Mouse (Mus musculus) heart, postnatal 4 days (tissue): Measurements from ENCODE around the gene Cyp4x1. TPM values are rescaled to one million over a fixed set of nuclear protein-coding genes. Genes with fewer than 3 reads are reported as not detected.

ENCODE experiments used
- DNase-seq: peaks from one replicate; pipeline ENCODE4 v3.0.0; 2021
- total RNA-seq, 2 experiments: library from RNA; stranded (reverse); gene quantifications; 2 replicates each; pipeline ENCODE4 v1.2.3; 2021

Cyp4x1 gene
- total RNA-seq, 2 experiments from 2014 or later: not detected

- no peak for DNase-seq
These were observed 45.3 kb downstream of the Cyp4x1 start, which contains the start of gene Pdzk1ip1 for GRCm38 (mm10) chr4:115088611-115089338. Pdzk1ip1 (plus strand) TSS chr4:115088708.

- DNase-seq: no peak
These were observed 47.2 kb downstream of the Cyp4x1 start for GRCm38 (mm10) chr4:115086763-115087415.

GRCm38 (mm10) chr4:115086257-115086656, 47.8 kb downstream of the Cyp4x1 start:
- DNase-seq: no peak

- peak; percentile 75 for DNase-seq
These were observed 48.5 kb downstream of the Cyp4x1 start for GRCm38 (mm10) chr4:115085522-115086095.

- no peak for DNase-seq
These were observed 51.0 kb downstream of the Cyp4x1 start for GRCm38 (mm10) chr4:115083031-115083430.

- no peak for DNase-seq
These were observed 54.2 kb downstream of the Cyp4x1 start for GRCm38 (mm10) chr4:115079821-115080349.

- DNase-seq: peak; percentile 69
These were observed 54.9 kb downstream of the Cyp4x1 start for GRCm38 (mm10) chr4:115078892-115079820.

- DNase-seq: peak; percentile 42
These were observed 58.7 kb downstream of the Cyp4x1 start for GRCm38 (mm10) chr4:115075204-115075915.

- DNase-seq: no peak
These were observed 59.3 kb downstream of the Cyp4x1 start for GRCm38 (mm10) chr4:115074789-115075188.

- no peak for DNase-seq
These were observed 62.4 kb downstream of the Cyp4x1 start for GRCm38 (mm10) chr4:115071668-115072067.

GRCm38 (mm10) chr4:115063518-115064239, 70.4 kb downstream of the Cyp4x1 start:
- DNase-seq: no peak

GRCm38 (mm10) chr4:115062875-115063517, 71.1 kb downstream of the Cyp4x1 start:
- peak; percentile 39 for DNase-seq

GRCm38 (mm10) chr4:115062540-115062874, 71.6 kb downstream of the Cyp4x1 start:
- no peak for DNase-seq

GRCm38 (mm10) chr4:115060753-115061152, 73.3 kb downstream of the Cyp4x1 start:
- no peak for DNase-seq

- DNase-seq: peak; percentile 33
These were observed 74.2 kb downstream of the Cyp4x1 start for GRCm38 (mm10) chr4:115059871-115060270.

GRCm38 (mm10) chr4:115058871-115059590, 75.0 kb downstream of the Cyp4x1 start:
- DNase-seq: peak; percentile 26

GRCm38 (mm10) chr4:115058317-115058761, 75.7 kb downstream of the Cyp4x1 start:
- DNase-seq: peak; percentile 39

- peak; percentile 29 for DNase-seq
These were observed 76.3 kb downstream of the Cyp4x1 start for GRCm38 (mm10) chr4:115057674-115058316.
